Mouse (Mus musculus) cerebellum, adult 18-20 months (tissue): ENCODE data around the gene Map3k5.

Experiments
- DNase-seq, 2 experiments: peaks; one replicate each; pipeline ENCODE4 v3.0.0; 2021

Gene Map3k5

GRCm38 (mm10) chr10:20010018-20010417, 75.7 kb downstream of the Map3k5 start:
- DNase-seq = no peak

- DNase-seq = peak; percentile 76 to 83
These were observed 84.1 kb downstream of the Map3k5 start for GRCm38 (mm10) chr10:20018406-20018805.

DNA sequence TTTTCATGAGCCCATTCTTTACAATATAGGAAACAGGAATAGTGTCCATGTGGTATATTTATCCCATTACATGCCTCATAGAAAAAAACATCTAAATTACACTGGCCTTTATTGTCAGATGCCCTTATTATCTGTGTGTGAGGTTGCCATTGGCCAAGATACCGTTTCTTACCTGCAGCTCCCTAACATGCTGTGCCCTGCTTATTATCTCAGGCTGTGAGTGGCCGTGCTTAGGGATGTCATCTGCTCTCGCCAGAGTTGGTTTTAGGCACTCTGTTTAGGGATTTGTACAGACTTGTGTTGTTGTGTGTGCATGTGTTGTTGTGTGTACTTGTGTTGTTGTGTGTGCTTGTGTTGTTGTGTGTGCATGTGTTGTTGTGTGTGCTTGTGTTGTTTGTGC, 84.5 kb downstream of the Map3k5 start:
- peak in 1 of 2 experiments; percentile 19 for DNase-seq

GRCm38 (mm10) chr10:20021256-20021655, 87.0 kb downstream of the Map3k5 start:
- DNase-seq = no peak

DNA sequence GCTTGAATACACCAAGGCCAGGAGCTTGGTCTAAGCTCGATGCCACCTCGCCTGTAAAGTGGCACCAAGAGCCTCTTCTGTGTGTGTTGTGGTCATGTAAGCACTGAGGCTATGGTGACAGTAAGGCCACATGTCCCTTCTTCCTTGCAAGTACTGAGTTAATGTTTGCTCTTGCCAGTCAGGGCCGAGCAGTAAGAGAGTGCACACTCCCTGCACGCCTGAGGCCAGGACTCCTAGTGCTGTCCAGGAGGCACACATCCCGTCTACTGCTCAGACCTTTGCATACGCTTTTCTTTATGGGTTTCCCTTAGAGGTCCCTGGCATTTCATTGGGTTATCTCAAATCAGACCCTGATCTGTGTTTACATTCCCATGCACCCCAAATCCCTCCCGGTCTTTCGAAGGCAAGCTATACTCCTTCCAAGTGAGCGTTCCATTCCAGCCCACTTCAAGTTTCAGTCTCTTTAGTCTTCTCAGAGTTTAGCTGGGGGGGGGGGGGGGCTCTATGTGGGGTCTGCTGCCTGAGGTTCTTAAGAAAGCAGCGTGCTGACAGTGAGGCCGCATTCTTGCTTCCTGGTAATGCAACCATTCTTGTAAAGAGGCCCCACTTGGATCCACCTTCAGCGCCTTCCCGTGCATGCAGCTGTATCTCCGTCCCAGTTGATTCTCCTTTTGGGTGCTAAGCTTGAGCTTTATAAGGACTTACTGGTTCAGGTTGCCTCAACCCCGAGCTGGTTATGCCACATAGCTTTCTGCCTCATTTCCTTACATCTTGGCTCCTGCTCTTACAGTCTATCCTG, 87.6 kb downstream of the Map3k5 start:
- DNase-seq = no peak

DNA sequence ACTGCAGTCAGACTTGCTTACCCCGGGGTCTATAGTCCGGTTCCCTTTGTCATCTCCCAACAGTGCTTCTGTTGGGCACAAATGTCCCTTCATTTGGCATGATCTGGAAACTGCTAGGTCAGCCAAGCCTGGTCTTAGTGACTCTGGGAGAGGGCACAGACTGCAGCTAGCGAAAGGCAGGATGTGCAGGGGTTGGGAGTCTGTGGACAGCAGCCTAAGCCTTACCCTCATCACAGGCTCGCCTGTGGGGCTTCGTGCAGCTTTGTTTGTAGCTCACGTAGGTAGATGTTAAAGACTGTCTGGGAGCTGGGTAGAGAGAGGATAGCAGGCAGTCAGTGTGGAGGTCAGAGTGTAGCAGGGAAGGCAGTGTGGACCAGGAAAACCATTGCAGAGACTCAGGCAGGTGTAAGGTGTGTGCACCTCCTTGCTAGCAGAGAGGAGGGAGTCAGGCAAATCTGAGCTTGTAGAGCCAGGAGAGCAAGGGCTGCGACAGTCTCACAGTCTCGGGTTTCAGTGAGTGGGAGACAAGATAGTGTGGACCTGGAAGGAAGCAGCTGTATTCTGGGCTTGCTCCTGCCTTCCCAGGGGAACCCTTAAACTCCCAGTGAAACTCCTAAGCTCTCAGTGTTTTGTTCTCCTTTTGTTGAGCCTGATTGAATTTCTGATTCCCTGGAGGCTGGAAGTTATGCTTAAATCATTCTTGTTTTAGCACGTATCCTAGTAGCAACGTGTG, 88.5 kb downstream of the Map3k5 start:
- DNase-seq = peak; percentile 25 to 44

GRCm38 (mm10) chr10:20023524-20023923, 89.3 kb downstream of the Map3k5 start:
- peak; percentile 85 to 88 for DNase-seq

DNA sequence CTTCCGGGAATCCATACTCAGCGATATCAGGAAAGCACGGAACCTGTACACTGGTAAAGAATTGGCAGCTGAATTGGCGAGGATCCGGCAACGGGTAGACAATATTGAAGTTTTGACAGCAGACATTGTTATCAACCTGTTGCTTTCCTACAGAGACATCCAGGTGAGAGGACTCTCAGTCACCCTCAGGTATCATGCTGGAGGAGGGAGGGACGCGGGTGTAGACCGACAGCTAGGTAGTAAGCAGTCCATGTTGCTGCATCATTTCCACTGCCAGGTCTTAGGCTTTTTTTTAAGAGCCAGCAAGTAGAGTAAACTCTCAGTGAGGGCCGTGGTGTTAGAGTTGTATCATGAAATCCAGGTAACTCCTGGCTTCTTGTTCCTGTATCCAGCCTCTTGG, 90.6 kb downstream of the Map3k5 start:
- DNase-seq = no peak

DNA sequence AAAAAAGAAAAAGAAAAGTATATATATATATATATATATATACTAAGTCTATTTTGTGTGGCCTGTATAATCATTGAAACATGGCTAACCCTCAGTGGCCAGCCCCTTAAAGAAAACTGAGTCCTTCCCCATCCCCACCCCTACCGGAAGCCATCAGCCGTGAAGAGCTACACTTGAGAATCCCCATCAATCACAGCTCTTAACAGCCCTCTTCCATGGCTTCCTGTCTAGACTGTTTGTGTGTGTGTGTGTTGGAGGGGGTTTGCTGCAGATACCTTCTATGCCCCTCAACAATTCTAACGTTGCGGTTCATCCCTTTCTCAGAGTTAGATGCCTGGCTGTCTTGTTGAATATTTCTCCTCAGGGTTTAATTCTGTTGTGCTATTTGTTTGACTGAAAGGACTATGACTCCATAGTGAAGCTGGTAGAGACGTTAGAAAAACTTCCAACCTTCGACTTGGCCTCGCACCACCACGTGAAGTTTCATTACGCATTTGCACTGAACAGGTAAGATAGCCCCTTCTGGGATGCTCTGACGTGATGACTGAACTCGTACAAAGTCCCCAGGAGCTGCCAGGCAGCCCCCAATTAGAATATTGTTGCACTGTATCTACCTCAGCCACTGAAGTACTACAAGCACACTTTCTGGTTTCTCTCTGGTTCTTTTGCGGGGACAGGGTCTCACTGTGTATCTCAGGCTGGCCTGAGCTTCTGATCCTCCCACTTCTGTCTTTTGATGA, 91.7 kb downstream of the Map3k5 start:
- no peak for DNase-seq

DNA sequence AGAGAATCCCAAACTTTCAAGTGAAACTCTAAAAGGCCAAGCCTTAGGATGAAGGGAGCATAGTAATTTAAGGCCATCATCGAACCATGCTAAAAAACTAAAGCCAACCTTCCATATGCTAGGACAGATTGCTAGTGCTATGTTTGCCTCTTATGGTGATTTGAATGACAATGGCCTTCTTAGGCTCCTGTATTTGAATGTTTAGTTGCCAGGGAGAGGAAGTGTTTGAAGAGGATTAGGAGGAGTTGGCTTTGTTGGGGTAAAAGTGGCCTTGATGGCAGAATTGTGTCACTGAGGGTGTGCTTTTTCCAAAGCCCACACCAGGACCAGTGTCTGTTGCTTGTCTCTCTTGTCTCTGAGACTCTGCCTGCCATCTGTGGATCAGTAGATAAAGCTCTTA, 96.4 kb downstream of the Map3k5 start:
- DNase-seq = no peak

DNA sequence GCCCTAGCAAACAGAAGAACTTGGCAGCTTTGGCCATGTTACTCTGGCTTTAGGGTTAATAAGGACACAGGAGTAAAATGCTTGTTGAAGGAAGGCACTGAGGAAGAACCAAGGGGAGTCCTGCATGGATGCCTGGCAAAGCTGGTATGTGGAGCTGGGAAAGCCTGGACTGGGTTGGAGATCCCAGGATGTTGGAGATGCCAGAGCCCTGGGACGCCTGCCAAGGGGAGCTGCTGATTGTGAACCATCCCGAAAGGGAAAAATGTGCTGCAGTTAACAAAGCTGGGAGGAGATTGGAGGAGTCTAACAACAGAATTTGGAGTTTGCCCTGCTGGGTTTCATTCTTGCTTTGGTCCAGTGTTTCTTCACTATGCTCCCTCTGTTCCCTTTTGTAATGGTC, 97.7 kb downstream of the Map3k5 start:
- peak; percentile 93 to 94 for DNase-seq

GRCm38 (mm10) chr10:20036375-20036774, 102.1 kb downstream of the Map3k5 start:
- no peak for DNase-seq

DNA sequence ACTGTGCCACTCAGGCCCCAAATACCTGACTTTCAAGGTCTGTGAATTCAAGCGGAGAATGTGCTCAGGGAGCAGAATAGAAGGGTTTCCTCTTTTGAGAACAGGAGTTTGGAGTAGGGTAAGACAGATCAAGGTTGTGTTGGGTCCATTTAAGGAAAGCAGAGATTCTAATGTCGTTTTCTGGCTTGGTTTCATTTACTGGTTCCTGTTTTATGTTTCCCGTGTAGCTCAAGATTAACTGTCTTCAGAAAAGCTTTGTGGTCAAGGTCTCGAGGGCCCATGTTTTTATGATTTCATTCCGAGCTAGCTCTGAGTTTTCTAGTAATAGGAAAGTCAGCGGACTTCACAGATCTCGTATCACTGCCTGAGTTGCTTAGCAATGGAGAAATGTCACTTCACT, 102.6 kb downstream of the Map3k5 start:
- no peak for DNase-seq

GRCm38 (mm10) chr10:20039531-20039930, 105.3 kb downstream of the Map3k5 start:
- no peak for DNase-seq

DNA sequence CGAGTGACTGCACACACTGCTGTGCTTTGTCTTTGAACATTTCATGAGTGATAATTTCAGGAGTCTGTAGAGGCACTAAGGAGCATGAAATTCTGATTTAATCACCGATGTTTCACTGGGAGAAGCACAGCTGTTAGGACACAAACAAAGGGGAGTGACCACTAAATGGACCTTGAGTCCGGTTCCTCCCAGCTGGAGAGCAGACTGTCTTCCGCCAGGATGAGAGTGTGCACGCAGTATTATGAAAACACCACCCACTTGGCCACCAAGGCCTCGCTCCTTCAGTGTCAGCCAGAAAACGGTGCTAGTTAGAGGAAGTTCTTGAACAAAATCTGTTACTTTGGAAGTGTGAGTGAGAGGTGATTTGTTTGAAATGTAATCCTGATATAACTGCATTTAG, 105.8 kb downstream of the Map3k5 start:
- DNase-seq = no peak

DNA sequence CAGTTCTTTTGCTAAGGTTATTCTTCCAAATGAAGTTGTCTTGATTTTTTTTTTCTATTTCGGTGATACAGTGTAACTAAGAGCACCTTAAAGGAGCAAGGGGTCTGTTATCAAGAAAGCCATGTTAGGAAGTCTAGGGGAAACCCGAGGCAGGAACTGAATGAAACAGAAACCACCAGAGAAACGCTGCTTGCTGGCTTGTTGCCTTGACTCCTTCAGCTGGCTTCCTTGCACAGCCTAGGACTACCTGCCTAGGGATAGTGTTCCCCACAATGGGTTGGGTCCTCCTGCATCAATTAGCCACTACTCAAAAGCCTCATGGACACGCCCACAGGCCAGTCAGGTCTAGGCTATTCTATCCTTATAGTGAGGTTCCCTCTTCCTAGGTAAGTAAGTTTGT, 106.4 kb downstream of the Map3k5 start:
- DNase-seq = no peak

DNA sequence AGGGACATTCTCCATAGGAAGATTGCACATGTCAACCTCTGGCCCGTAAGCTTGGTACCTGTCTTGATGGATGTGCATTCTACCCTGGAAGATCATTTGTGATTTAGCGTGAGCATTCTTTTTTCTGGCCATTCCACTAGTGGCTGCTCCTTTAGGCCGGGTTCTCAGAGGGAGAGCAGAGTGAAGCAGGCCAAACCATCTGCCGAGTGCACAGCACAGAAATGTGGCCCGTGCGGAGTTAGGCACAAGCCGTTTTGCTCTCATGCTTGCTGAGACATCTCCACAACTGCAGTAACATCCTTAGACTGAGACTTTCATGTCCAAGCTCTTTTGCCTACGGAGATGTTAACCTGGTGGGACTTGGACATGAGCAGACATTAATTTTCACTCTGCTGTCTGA, 107.8 kb downstream of the Map3k5 start:
- DNase-seq = peak; percentile 67 to 71

DNA sequence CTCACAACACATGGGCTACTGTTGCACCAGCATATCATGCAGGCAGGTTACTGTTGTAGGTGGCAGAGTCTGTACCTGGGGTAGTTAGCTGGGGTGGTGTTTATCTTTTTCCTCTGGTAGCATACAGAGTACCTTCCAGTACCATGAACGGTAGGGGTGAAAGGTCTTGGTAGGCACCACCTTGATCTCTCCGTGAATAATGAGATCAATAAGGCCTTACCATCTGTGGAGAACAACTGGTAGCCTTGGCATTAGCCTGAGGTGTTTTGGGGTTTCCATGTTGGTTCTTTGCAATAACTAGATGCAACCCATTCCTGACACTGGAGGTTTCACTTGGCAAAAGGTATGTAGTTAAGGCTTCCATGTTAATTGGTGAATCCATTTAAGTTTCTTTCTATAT, 109.8 kb downstream of the Map3k5 start:
- no peak for DNase-seq

DNA sequence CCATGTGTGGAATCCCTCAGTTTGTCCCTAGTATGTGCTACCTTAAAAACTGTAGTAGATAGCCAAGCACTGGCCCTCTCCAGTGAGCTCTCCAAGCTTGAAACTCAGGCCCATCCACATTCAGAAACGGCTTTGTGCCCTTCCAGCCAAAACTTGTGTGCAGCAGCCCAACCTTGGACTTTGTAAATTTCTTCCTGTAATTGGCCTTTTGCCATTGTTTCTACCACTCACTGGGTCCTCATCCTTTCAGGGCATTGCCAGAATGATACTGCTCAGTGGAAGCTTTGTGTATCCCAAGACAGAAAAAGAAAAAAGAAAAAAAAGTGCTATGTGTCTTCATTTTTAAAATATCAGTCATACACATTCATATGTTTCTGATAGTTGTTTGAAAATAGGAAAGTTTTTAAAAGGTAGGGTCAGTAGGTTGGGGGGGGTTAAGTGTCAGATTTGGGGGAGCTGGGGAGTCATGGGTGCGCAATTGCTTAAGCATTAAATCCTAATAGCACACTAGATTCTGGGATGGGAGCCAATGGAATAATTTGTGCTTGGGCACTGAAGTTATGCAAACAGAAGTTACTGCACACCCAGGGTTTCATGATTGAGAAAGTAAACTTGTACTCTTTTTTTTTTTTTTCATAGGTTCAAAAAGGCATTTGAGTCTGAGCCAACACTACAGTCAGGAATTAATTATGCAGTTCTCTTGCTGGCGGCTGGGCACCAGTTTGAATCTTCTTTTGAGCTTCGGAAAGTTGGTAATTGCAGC, 111.6 kb downstream of the Map3k5 start:
- DNase-seq = no peak

DNA sequence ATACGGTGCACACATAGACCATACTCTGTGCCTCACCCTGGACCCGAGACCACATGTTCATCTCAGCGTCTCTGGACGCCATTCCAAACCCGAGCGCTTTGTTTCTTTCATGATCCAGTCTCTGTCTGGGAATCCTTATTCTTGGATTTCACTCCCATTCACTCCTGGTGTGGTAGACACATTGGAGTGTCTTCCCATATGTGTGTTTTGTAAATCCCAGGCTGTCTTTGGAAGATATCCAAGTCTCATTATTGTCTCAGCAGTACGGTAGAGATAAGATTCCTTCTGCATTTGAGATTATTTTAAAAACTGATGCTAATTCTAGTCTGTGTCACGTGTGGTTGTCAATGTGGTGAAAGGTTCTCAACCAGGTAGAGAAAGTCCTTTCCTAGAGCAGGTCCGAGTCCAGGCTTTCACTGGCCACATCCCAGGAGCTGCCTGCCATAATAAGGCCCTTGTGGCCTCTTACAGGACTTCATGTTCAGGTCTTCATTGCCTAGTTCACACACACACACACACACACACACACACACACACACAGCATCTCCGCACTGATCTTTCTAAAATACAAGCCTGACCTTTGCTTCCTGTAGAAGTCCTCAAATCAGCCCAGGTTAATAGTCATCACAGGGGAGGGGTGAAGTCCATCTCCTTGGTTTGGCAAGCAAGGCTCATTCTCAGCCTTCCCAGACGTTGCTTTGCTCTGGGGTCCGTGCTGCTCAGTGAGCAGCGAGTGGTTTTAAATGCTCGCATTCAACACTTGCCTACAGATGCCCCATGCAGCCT, 122.8 kb downstream of the Map3k5 start:
- no peak for DNase-seq

- no peak for DNase-seq
These were observed 123.8 kb downstream of the Map3k5 start for GRCm38 (mm10) chr10:20058031-20058430.

- DNase-seq = no peak
These were observed 124.6 kb downstream of the Map3k5 start for GRCm38 (mm10) chr10:20058841-20059240.
